Mouse (Mus musculus): ENCODE measurements around the gene Mafg. TPM values are rescaled to one million over a fixed set of nuclear protein-coding genes. Genes with fewer than 3 reads are reported as not detected.

Gene Mafg
- total and polyA plus RNA-seq, 3 experiments, result 26.5 to 113 (median 54.0) TPM

GRCm38 (mm10) chr11:120651872-120652271, 18.5 kb upstream of the Mafg start (continued):
- no peak for TF ChIP-seq MAX (IDR thresholded peaks at IDR 0.05; ENCODE audit: low read length)
- TF ChIP-seq JUND (IDR thresholded peaks at IDR 0.05; ENCODE audit: low read depth, low read length), result no peak

- Histone ChIP-seq H3K36me3 (ENCODE audit: control insufficient read depth in 1 of 2, insufficient read depth in 2 of 2, low read length in 2 of 2) (peaks cover 0 to 5% of the 10 kb centered on the region in 2 experiments; a peak in 2 of 4 replicates), H3K27me3 (ENCODE audit: control insufficient read depth in 1 of 2, insufficient read depth in 2 of 2, low read length in 2 of 2) (no peaks in the 10 kb centered on the region; a peak in 1 of 4 replicates), H3K4me1 (ENCODE audit: control insufficient read depth in 1 of 2, insufficient read depth in 2 of 2, low read length in 2 of 2) (peaks cover 4 to 7% of the 10 kb centered on the region in 2 experiments; a peak in 3 of 4 replicates), H3K9ac (ENCODE audit: control insufficient read depth, low read depth, low read length, poor library complexity, severe bottlenecking) (no peak within 1 kb of the TSS), H3K4me3 (ENCODE audit: control insufficient read depth in 1 of 2, insufficient read depth in 1 of 2, low read depth in 2 of 2, low read length in 2 of 2) (no peak within 1 kb of the TSS), H3K27ac (ENCODE audit: control insufficient read depth, low read depth, low read length) (no peak within 1 kb of the TSS), H3K9me3 (replicated peaks; ENCODE audit: insufficient read depth, low read length) (no peaks in the 10 kb centered on the region), H3K79me2 (ENCODE audit: control insufficient read depth, insufficient read depth, low read length, poor library complexity) (no peaks in the 10 kb centered on the region)
- no peak for DNase-seq (ENCODE audit: low read depth, low spot score)
- no peak for TF ChIP-seq CHD1 (IDR thresholded peaks at IDR 0.05; ENCODE audit: low read depth, low read length)
Measured at GRCm38 (mm10) chr11:120648001-120648476, 14.6 kb upstream of the Mafg start, which contains the start of gene Myadml2. TSS of gene Myadml2 (minus strand) at chr11:120648158.

GRCm38 (mm10) chr11:120647047-120647830, 13.8 kb upstream of the Mafg start:
- H3K4me3 ChIP-seq (ENCODE audit: control insufficient read depth in 1 of 2, insufficient read depth in 1 of 2, low read depth in 2 of 2, low read length in 2 of 2), result no peak overlapping the region
- no peaks in the 10 kb centered on the region; a peak in 1 of 4 replicates for H3K27me3 ChIP-seq (ENCODE audit: control insufficient read depth in 1 of 2, insufficient read depth in 2 of 2, low read length in 2 of 2)
- H3K4me1 ChIP-seq (ENCODE audit: control insufficient read depth in 1 of 2, insufficient read depth in 2 of 2, low read length in 2 of 2), result peaks cover 7 to 15% of the 10 kb centered on the region in 2 experiments
- H3K79me2 ChIP-seq (ENCODE audit: control insufficient read depth, insufficient read depth, low read length, poor library complexity), result no peaks in the 10 kb centered on the region
- DNase-seq (ENCODE audit: low read depth, low spot score), result no peak
- peaks cover 0 to 8% of the 10 kb centered on the region in 2 experiments; a peak in 2 of 4 replicates for H3K36me3 ChIP-seq (ENCODE audit: control insufficient read depth in 1 of 2, insufficient read depth in 2 of 2, low read length in 2 of 2)
- H3K9ac ChIP-seq (ENCODE audit: control insufficient read depth, low read depth, low read length, poor library complexity, severe bottlenecking), result no peak overlapping the region
- TF ChIP-seq SIN3A (IDR thresholded peaks at IDR 0.05; ENCODE audit: low read length) (no peak), MYB (IDR thresholded peaks at IDR 0.05; ENCODE audit: low read depth, low read length) (no peak), KAT2A (conservative IDR thresholded peaks at IDR 0.05; ENCODE audit: low read depth, low read length) (no peak), NELFE (IDR thresholded peaks at IDR 0.05; ENCODE audit: low read depth, low read length) (no peak), MAFK (IDR thresholded peaks at IDR 0.05; ENCODE audit: borderline replicate concordance, low read depth, low read length) (no peak), UBTF (IDR thresholded peaks at IDR 0.05; ENCODE audit: borderline replicate concordance, insufficient read depth, low read depth, low read length) (no peak), ZC3H11A (IDR thresholded peaks at IDR 0.05; ENCODE audit: low read depth, low read length) (no peak), ELF1 (IDR thresholded peaks at IDR 0.05; ENCODE audit: low read depth, low read length) (no peak), EP300 (IDR thresholded peaks at IDR 0.05; ENCODE audit: low read depth in 1 of 2, low read length in 2 of 2) (no peak), MXI1 (IDR thresholded peaks at IDR 0.05; ENCODE audit: low read depth, low read length) (no peak), POLR2AphosphoS2 (IDR thresholded peaks at IDR 0.05; ENCODE audit: low read length) (no peak), CHD1 (IDR thresholded peaks at IDR 0.05; ENCODE audit: low read depth, low read length) (no peak)
- no peak overlapping the region for H3K27ac ChIP-seq (ENCODE audit: control insufficient read depth, low read depth, low read length)
- H3K9me3 ChIP-seq (replicated peaks; ENCODE audit: insufficient read depth, low read length), result no peaks in the 10 kb centered on the region
